Mouse (Mus musculus) CD4-positive, CD25-positive, alpha-beta regulatory T cell, adult 4 months (primary cell): ENCODE measurements around the gene Tmc3. TPM values are rescaled to one million over a fixed set of nuclear protein-coding genes. Genes with fewer than 3 reads are reported as not detected.

Source experiments
- ATAC-seq: one replicate; pipeline ENCODE4 v1.8.0; 2017
- polyA plus RNA-seq, 2 experiments: library from polyadenylated mRNA; unstranded; fragments of 100-300 nt; shearing (Covaris generic); gene quantifications; one replicate each; pipeline ENCODE4 v1.2.1; 2017

The Tmc3 gene
- polyA plus RNA-seq: under 1 TPM; 0.79 to 1.00 TPM

DNA sequence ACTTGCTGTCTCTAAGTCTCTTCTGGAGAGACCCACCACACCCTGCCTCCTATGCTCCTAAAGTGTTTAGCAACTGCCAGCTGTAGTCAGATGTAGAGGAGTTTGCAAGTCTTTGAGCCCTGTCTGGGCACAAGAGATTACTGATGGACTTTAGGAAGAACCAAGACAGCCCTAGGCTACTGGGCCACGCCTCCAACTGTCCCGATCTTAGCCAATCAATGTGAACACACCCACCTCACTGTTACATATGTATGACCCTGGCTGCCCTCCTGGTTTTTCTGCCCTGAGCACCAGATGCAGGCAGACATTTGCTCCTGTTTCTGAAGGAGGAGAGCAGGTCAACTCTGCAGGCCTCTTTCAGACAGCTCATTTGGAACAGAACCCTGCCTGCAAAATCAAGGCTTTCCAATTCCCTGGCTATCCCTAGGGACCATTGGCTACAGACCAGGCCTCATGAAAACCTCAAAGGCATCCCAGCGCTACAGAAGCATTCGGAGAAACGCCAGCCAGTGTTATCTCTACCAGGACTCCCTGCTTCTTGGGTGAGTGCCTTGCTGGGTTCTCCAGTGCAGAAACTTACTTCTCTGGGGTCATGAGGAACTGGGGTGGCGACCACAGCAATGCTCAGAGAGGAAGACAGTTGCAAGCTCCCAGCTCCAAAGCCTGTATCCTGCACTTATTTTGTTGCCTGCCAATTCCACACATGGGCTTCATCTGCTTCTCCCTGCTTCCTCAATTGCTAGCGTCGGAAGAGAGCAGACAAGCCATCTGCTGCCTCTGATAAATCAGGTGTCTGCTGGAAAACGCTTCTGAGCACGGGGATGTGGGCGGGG lies at the start of gene Tmc3:
TSS of gene Tmc3 (plus strand) at position 289 of the 833 bp plus-strand sequence.
- ATAC-seq: no peak

GRCm38 (mm10) chr7:83541536-83542169 lies 43.1 kb upstream of the Tmc3 start:
- ATAC-seq: no peak

DNA sequence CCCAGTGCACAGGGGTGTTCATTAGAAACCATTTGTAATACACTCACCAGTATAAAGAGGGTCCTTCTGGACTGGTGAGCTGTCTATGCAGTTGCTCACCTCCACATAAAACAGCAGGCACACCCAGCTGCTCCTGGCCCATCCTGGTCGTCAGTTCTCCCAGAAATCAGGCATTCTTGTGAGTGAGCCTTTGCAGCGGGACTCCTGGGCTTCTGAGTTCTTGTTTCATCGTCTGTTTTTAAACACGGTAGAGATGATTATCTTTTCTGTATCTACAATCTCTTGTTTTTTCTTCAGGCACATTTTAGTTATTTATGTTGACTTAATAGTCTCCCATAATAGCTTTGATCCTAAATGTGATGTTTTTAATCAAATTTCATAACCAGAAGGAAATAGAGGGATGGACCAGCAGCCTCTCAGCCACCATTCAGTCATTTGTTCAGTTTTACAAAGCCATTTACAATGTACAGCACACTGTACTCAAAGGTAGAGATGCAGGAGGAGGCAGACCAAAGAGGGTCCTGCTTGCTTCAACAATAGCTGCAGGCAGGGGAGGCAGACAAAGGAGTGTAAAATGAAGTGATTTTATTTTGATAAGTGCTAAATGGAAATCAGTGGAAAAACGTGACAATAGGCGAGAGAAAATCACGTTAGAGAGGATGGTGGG lies 35.9 kb upstream of the Tmc3 start:
- ATAC-seq: no peak

DNA sequence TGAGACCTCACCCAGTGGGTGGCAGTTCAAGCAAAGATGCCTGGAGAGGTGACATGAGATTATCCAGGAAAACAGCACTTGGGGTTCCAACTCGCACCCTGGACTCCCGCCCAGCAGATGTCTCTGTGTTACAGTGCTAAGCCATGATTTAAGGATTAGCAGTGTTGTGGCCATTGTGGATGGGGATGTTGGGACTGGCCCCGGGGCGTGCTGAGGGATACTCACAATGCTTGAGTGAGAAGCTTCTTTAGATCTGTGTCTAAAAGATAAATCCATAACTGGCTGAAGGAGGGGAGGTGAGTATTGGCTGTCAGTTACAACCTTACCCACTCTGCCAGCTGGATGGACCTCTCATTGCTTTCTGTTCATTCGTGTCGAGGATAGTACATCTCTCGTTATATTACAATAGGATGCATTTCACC lies 35.4 kb upstream of the Tmc3 start:
- ATAC-seq: no peak

DNA sequence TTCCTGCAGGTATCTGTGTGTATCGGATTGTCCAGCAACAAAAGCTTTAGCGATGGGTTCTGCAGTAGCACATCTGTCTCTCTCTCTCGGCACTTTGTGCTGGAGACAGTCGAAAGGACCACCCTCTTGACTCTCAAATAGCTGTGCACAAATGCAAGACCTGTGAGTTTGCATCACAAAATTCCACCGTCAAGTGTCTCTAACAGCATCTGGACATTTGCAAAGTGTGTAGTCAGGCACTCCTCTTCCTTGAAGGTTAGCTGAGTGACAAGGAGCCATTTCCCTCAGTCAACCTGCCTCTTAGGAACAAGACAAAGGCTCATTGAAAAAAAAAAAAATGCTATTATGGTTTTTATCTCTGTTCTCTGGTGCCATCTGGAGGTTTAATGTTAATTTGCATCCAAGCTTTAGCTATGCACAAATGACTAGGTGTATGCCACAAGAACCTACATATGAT lies 34.7 kb upstream of the Tmc3 start:
- peak; percentile 61 for ATAC-seq

DNA sequence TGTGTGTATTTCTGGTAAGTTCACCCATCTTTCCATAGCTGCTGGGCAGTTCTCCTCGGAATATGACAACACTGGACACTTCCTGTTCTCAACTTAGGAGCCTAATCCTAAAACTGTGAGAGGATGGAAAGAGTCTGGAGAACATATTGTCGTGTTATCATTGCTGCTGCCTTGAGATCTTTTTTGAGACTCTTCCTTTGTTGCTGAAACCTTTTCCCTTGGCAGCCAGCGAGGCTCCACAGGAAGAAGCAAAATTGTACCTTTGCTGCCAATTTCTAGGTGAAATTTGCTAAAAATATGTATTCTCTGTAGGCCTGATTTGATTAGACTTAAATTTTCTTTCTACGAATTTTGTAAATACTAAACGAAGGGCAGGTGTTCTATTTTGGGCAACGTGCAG lies 30.2 kb upstream of the Tmc3 start:
- no peak for ATAC-seq

DNA sequence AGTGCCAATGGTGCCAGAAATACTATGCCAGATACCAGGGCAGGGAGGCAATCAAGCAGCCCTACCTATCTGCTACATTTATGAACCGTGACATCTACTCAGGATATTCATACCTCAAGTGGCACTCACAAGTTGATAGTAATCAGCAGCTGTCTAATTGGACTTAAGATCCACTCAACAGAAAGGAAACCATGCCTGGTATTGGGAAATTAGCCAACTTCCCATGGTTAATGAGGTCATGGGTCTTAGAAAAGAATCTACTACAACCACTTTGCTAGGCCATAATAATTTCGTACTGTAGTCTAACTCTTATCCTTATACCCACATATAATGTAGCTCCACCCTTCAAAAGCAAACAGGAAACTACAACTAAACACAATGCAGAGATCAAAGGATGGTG lies 28.2 kb upstream of the Tmc3 start:
- ATAC-seq: no peak

- ATAC-seq: no peak
These were observed 25.9 kb upstream of the Tmc3 start for GRCm38 (mm10) chr7:83558741-83559280.

- no peak for ATAC-seq
These were observed 25.2 kb upstream of the Tmc3 start for GRCm38 (mm10) chr7:83559495-83559894.

DNA sequence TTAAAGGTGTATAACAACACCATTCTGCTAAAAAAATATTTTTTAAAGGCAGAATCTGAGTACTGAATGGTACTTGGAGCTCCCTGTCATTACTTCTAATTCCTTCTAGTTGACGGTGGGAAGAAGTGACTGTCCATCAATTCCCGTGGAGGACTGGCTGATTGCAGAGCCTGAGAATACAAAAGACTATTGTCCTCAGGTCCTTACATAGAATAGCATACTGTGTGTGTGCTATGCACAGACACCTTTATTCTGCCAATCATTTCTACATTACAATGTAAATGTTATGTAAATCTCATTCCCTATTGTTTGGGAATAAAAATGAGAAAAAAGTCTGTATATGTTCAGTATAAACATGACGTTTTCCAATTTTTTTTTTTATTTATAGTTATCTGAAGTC lies 22.9 kb upstream of the Tmc3 start:
- ATAC-seq: no peak

DNA sequence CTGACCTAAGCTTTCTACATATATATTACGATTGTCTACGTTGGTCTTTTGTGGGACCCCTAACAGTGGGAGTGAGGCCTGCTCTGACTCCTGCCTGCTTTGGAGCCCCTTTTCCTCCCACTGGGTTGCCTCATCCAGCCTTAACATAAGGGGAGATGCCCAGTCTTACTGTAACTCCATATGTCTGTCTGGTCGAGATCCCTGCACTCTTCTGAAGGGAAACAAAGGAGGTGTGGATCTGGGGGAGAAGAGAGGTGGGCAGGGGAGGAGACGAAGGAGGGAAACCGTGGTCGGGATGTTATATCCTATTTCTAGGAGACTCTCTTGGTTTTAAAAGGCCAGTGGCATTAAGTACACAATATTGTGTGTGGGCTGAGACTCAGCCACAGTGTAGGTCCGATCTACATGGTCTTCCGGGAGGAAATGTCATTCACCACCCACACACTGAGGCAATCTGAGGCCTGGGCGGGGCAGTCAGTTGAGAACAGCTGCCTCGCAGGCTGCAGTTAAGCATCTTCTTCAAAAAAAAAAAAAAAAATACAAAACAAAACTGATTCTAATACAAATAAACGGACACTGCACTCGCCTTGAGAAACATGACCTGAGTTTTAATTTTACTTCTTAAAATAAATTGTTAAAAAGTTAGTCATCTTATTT lies 20.0 kb upstream of the Tmc3 start:
- ATAC-seq: peak; percentile 92

DNA sequence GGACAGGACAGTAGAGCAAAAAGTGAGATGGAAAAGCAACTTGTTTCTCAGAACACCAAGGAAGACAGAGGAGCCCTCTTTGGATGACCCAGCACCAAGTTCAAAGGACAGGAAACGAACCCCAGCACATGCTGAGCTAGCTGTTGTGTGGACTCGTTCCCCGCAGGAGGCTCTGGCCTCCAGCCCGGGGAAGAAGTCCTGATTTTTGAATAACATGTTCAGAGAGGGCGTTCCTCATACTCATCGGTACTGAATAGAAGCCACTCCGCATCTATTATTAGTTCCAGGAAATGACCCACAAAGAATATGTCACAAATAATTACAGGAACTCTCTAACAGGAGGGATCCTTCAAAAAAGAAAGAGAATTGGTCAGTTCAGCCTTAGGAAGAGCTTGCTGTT lies 18.8 kb upstream of the Tmc3 start:
- ATAC-seq: peak; percentile 11

DNA sequence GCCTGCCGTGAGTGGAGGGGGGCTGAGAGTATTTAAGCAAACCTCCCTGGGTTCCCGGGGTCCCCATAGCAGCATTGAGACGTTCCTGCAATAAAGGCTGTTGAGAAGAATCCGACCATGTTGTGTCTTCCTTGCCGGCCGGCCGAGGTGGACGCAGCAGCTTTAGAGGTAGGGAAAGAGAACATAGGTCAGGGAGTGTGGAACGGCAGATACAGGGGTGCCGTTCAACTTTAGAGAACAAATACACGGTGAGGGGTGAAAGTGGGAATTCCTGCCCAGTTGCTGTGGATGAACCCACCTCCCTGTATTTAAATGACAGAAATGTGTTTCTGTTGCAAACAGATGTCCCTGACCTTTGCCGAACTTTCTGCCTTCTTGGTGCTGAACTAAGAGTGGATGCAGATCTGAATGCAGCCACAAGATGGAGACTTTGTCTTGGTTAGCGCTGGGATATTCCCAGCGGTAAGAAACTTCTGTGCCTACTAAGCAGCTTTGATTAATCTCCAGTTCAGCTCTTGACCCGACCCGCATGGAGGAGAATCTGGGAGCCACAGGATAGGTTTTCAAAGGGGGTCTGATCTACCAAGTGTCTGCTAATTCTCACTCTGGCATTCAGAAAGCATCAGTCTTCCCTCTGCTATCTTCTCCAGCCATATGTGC lies 16.8 kb upstream of the Tmc3 start:
- peak; percentile 67 for ATAC-seq

- no peak for ATAC-seq
These were observed 15.9 kb upstream of the Tmc3 start for GRCm38 (mm10) chr7:83568815-83569214.

- no peak for ATAC-seq
These were observed 15.3 kb upstream of the Tmc3 start for GRCm38 (mm10) chr7:83569436-83569835.

GRCm38 (mm10) chr7:83571077-83571476 lies 13.7 kb upstream of the Tmc3 start:
- no peak for ATAC-seq

DNA sequence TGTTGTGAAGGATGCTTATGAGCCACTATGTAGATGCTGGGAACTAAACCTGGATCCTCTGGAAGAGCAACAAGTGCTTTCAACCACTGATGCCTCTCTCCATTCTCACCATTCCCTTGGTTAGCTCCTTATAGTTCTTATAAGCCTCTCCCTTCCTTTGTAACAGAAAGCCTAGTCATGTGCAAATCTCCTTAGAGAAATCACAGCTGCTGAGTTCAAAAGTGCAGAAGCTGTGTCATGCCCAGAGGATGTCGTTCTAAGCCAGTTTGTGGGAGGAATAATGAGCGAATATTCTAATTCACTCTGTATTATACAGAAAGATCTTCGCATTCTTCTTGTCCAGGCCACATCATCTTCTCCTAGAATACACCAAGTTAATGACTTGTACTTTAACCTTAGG lies 12.8 kb upstream of the Tmc3 start:
- ATAC-seq: no peak

GRCm38 (mm10) chr7:83572451-83572850 lies 12.3 kb upstream of the Tmc3 start:
- no peak for ATAC-seq

DNA sequence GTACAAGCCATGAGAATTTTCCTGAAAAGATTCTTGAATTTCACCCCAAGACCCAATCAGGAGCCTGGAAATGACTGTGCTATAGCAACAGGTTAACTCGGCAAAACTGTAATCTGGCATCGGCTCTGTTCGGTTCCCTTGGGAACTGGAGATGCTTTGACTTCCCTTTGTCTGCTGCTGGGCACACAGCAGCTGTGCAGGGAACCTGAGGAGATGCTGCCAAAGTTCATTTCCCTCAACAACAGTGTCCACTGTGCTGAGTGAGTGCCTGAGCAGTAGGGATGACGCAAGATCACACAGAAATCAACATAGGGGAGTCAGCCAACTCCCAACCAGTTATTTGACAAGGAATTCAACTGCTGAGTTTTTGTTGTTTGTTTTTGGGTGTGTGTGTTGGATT lies 3.8 kb upstream of the Tmc3 start:
- no peak for ATAC-seq

DNA sequence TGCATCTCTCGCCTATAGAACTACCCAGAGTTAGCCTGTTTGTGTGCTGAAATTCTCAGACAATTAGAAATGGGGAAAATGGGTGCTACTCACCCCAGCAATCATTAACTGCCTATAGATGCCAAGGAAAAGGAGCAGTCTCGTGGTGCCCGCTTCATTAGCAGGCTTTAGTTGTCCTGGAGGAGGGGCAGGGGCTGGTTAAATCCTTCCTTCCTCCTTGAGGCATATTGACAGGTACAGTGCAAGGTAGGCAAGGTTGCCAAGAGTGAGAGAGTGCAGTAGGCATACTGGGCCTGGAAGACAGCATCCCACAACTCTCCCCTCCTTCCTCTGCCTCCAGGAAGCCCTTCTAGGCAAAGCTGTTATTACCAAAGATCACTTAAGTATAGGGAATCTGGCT lies 9.3 kb downstream of the Tmc3 start:
- no peak for ATAC-seq

DNA sequence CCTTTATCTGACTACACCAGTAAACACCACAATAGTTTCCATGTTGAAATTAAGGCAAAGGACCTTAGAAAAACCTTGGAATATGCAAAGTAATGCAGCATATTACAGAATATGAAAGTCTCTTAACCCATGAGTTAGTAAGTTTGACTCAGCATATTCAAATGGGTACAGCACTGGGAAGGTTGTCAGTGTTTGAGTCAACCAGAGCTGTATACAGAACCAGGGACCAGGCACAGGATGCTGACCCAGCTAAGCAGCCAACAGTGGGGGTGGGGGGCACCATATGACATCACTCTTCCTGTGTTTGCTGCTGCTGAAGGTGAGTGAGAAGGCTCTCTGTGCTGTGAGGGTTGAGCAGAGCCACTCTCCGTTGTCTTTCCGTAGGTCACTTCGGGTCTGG lies 12.3 kb downstream of the Tmc3 start:
- peak; percentile 86 for ATAC-seq
